Mouse (Mus musculus) thymus, postnatal 36 days (tissue): ENCODE measurements around the gene Rbpj.
"Not testable (repeated sequence)": the region's sequence is repeated elsewhere in the genome, so short reads cannot be mapped to it uniquely, and the experiment has no call there.

Source experiments
- DNase-seq, 2 experiments: peaks; one replicate each; pipeline ENCODE4 v3.0.0; 2022; ENCODE audit warnings: mixed read lengths in 2 of 2

Gene Rbpj

DNA sequence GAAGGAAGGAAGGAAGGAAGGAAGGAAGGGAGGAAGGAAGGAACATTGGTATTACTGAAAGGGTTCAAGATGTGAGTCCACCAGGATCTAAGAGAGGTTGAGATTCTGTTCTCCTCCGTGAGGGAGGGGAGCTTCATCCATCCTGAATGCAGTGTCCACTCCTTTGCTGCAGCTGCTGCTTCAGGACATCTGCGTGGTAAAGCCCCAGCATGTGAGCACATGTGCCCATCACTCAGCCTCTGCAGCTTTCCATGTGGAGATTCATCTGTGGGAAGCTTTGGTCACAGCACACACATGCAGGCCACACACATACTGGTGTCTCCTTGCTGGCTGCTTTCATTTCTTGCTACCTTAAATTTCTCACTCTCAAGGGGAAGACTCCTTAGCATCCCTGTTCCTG is 50.5 kb downstream of the Rbpj start:
- DNase-seq: no peak

DNA sequence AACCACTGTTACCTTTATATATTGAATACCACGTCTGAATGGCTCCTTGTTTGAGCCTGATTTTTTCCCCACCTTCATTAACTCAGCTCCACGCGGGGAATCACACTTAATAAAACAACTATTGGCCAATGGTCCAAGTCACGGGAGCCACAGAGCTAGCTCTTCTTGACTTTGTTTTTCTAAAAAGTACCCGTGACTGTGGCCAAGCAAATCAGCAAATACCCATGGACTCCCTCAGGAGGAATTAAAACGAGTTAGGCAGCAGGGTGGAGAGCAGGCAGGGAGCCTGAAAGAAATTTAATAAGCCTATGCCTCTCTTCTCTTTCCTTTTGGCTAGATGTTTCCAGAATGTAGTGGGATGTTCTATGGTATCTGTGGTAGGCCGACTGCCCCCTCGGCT is 51.9 kb downstream of the Rbpj start:
- DNase-seq: no peak

GRCm38 (mm10) chr5:53519131-53519530 is 53.2 kb downstream of the Rbpj start:
- no peak for DNase-seq

DNA sequence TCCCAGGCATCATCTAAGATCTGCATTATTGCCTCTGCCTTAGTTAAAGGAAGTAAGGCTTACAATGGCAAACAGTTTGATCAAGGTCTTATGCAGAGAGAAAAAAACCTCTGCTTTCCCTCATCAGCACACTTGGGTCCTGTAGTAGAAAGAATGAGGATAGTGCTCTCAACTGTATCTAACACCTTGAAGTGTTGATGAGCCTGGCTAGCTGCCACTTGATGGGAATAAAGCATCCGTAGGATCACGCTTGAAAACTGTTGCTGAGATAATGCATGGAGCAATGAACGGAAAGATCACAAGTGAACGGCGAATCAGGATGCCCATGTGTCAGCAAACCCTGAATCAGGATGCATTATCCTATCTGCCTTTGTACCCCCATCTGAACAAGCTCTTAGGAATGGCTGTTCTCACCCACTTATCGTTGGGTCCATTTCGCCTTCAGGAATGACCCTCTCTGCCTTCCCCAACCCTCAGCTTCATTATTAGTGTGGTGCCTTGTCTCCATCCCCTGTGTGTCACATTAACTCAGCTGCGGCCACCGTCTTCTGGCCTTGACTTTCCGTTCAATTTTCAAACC is 54.1 kb downstream of the Rbpj start:
- DNase-seq: no peak

DNA sequence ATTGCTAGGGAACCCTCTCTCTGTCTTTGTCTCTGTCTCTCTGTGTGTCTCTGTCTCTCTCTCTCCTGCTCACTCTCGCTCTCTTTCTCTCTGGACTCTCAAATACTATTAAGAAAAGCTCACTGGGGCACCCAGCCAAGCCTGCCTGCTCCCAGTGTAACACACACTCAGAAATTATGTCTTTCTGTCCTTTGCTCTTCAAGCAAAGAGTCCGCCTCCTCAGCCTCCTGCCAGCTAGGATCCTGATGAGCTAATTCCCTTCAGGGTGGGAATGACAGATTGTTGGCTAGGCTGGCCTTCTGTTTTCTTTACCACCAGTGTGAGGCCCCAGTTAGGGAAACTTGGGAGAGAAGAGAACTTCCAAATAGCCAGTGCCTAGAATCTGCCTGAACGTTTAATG is 57.1 kb downstream of the Rbpj start:
- no peak for DNase-seq

GRCm38 (mm10) chr5:53524162-53524561 is 58.2 kb downstream of the Rbpj start:
- DNase-seq: no peak

DNA sequence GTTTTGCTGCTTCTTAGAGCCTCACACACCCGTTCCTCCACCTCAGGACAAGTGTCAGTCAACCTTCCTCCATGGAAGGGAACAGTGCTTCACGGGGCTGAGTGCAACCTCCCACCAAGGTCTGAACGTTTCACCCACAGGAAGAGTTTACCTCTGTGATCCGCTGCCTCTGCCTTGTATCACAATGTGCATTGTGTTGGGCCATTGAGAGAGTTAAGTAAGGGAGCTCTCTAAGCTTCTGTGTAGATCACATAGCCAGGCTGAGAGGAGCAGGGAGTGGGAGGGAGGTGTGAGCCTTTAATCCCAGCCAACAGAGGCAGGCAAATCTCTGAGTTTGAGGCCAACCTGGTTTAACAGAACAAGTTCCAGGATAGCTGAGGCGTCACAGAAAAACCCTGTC is 58.9 kb downstream of the Rbpj start:
- no peak for DNase-seq

DNA sequence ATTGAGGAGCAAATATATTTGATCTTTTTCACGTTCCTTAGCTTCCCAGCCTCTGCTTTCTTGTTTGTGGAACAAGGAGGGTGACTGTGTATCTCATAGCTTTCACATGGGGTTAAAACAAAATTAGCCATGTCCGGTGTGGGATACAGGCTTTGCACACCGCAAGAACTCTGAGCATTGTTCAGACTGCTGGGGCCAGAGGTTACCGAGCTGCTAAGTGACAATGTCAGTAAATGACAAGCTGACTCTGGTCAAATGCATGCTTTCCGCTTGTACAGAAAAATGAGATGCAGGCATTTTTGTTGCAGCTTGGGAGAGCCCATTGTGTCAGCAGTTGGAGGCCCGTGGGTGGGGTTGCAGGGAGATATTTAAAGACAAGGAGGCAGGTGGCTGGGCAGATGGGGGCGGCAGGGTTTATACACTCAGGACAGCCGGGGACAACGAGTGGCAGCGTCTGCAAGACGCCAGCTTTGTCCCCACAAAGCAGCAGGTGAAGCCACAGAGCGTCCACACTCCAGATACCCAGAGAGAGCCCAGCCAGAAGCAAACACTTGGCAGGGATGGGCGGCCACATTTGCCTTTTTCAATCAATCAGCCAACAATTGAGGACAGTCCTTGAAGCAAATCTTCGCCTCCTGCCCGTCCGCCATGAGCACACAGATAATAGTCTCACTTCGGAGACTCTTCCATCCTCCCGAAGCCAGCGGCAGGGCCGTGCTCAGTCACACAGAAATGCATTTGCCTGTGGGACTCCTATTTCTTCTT is 59.5 kb downstream of the Rbpj start:
- DNase-seq: no peak

GRCm38 (mm10) chr5:53526070-53526430 is 60.1 kb downstream of the Rbpj start:
- DNase-seq: no peak

DNA sequence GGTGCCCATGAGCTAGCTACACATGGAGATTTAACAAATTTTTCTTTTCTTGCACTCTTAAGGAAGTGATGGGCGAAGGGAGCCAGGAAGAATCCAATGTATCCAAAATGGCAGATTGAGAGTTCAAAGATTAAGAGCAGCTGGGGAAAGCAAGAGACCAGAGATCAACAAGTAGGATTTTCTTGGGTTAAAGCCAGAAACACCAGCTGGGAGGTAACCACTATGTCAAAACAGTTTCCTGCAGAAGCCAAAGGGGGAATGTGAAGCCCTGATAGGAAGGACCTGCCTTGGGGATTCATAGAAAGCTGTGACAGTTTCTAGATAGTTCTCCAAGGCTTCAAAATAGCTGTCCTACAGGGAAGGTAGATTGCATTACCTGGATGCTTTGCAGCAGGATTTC is 63.9 kb downstream of the Rbpj start:
- no peak for DNase-seq

DNA sequence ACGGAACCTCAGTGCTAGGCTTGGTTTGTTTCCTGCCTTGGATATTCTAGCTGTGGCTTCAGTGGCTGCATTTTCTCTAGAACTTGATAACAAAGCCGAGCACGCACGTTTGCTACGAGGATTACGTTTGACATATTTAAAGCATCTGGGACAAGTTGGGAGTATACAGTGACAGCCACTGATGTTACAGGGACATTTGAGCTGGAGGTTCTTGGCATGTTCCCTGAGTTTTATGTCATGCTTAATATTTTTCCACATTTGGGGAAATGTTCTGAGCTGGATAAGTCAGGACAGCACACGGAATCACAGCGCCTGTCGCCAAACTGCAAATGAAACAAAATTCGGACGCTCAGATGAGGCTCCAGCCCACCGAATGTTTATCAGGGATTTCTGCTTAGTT is 69.1 kb downstream of the Rbpj start:
- no peak for DNase-seq

DNA sequence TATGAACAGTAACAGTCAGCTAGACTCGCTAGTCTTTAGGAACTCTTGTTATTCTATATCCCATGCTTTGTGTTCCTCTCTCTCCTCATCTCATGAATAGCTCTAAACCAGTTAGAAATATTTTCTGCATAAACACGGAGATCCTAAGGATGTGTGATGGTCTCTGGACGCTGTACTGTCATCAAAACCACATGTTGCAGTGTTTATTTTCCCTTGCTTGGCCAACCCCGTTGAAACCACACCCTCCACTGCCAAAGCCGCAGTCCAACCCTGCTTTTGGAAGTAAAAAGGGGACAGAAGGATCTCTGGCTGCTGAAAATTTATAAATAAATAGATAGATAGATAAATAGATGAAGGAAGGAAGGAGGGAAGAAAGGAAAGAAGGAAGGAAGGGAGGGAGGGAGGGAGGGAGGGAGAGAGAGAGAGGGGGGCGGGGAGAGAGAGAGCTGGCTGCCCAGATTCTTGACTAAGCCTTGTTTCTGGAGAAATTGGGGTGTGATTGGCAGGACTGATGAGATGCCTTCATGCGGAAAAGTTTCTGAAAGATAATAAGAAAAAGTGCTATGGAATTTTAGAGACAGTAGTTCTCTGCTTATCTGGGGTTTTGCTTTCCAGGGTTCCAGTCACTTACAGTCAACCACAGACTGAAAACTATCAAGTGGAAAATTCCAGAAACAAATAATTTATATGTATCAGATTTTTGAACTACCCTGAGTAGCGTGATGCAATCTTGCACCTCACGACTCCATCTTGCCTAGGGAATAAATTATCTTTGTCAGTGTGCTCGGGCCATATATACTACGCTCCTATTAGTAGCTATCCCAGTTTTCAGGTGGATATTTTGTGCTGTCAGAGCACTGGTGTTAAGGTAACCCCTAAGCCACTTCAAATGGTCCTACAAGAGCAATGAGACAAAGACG is 70.9 kb downstream of the Rbpj start:
- DNase-seq: no peak

DNA sequence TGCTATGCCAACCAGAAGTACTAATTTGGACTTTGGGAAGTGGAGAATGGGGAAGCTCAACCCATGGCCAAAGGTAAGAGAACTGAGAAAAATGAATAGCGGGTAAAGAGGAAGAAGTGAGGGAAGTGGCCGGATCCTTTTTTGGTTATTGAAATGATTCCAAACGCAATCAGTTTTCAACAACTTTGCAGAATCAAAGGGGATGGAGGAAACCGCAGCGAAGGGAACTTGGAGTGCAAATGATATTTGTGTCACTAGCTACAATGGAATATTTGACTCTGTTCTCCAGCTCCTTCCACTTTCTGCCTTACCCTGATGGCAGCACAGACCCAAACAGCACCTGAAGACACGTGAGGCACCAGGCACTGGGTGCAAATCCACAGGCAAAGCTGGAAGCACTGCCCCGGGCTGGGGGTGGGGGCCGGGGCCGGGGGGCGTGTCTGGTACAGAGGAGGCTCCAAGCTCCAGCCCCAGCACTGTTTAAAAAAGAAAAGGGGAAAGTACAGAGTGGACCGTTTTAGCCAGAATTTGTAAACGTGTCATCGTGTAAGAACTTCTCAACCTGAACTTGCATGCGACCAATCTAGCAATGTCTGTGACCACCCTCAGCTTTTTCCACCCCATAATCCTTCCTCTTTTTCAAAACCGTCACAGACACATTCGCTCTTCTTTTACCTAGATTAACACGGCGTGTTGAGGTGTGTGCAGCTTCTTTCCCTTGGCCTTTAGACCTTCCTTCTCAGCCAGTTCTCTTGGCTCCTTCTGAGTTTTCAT is 74.1 kb downstream of the Rbpj start:
- DNase-seq: no peak

DNA sequence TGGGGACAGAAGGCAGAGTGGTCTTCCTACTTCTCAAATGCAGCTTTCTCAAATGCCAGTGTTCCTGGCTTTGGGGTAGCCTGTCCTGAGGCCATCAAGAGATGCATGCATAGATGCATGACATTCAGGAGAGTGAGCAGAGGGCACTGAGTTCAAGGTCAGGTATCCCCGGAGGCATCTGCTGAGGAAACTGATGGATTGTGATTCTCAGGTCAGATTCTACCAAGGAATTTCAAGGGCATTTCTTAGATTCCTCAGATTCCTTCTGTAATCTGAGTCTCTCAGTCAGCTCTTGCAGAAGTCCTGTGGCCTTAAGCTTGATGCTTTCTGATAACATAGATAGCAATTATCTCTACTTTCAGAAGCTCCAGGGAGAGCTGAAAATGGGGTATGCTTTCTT is 76.1 kb downstream of the Rbpj start:
- DNase-seq: no peak

DNA sequence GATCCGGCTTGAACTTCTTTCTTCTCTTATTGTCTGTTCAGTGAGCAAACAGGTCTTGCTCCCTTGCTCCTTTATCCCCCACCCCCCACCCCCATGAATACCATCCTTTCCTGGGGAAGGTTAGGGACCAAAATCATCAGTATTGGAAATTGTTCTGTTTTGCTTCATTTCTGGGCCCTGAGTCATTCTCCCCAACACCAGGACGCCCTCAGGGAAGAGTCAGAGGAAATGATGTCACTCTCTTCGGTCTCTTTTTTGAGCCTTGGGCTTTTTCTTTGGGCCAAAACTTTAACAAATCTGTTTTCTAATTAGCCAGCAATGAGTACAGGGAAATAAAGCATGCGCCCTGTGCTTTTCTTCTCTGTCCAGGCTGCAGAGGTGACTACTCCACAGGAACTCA is 77.4 kb downstream of the Rbpj start:
- no peak for DNase-seq

GRCm38 (mm10) chr5:53543945-53544344 is 78.0 kb downstream of the Rbpj start:
- DNase-seq: no peak

DNA sequence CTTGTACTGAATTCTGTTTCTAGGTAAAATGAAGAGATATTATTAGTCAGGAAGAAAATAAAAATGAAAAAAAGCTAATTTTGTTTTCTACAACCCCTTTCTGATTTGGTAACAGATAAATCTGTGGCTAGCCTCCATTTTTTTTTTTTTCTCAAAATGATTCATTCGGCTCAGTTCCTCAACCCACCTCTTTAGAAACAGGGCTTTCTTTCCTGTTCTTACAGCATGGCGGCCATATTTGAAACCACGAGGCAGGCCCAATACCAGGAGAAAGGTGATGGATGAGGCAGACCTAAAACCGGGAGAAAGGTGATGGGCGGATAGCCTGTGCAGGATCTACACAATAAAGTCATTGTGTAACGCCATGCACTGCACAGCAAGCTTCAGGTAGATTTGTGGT is 80.5 kb downstream of the Rbpj start:
- DNase-seq: no peak

GRCm38 (mm10) chr5:53546979-53547472 is 81.1 kb downstream of the Rbpj start:
- no peak for DNase-seq

- DNase-seq: not testable (repeated sequence)
Measured at GRCm38 (mm10) chr5:53550329-53550728, 84.4 kb downstream of the Rbpj start.

GRCm38 (mm10) chr5:53551394-53551793 is 85.4 kb downstream of the Rbpj start:
- DNase-seq: no peak

DNA sequence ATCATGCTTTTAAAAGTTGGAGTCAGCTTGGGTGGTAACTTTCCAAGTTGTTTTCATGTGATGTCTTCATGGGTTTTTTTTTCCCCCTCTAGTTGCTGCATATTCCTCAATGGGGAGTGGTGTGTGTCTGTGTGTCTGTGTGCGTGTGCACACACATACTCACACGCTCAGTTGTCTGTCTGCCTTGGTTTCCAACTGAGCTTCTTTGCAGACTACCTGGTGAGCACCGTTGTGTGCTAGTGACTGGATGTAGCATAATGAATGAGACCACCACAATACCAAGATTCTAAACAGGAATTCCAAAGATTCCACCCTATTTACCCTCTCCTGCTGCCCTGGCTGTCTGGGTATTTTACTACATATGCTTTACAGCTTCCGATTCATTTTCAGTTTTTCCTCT is 86.0 kb downstream of the Rbpj start:
- no peak for DNase-seq

DNA sequence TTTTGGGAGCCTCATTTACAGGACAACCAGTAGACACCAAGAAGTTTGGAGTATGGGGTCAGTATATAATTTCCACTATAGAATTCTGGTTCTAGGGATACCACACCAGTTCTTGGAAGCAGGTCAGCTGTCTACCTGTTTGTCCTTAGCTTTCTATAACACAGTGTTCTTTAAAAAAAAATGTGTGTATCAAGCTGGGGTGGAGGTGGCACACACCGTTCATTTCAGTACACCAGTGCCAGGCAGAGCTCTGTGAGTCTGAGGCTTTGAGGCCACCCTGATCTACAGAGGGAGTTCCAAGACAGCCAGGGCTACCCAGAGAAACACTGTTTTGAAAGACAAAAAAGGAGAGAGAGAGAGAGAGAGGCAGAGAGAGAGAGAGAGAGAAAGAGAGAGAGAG is 87.3 kb downstream of the Rbpj start:
- DNase-seq: no peak

GRCm38 (mm10) chr5:53554180-53554579 is 88.2 kb downstream of the Rbpj start:
- DNase-seq: no peak
